Mouse (Mus musculus) T-helper 2 cell (primary cell): ENCODE measurements around the gene Ndufs3.

ENCODE experiments used
- in situ Hi-C: fragments of 300-600 bp; cut with MboI, MseI; formaldehyde crosslinking; loops from one replicate; pipeline ENCODE4 v1.15.1; 2025; ENCODE audit warnings: high pct_unique_total_duplicates

Gene Ndufs3

DNA sequence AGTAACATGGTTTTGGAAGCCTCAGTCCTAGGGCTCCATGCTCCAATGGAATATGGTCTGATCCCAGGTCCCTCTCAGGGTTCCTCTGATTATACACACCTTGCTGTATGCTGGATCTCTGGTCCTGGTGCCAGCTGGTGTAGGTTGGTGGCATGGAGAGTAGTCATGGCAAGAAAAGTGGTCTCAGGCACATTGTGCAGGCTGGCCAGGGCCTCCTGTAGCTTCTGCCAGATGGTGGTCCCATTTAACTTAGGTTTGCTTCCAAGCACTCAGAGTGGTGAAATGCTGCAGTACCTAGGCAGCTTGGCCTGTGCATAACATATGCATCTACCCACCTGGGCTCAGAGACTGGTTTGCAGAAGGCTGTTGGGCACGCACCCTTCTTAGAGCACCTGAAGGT lies 54.2 kb downstream of the Ndufs3 start:
- in situ Hi-C loops, result no loop called here

DNA sequence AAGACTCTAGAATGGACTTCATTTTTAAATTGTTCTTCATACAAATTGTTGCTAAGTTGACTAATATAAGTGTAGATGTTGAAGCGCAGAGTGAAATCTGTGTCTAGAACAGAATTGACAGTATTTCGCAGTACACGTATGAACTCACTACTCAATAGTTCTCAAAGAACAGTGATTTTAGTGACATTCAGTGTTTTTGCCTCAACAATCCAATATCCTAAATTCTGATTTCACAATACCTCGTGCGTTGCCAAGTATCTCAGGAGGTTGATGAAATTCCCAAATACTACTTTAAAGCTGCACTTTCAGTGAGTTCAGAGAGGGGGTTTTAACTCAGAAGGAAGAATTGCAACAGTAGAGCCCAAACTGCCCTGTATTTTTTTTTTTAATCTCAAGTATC lies 56.3 kb downstream of the Ndufs3 start:
- in situ Hi-C loops, result no loop called here

DNA sequence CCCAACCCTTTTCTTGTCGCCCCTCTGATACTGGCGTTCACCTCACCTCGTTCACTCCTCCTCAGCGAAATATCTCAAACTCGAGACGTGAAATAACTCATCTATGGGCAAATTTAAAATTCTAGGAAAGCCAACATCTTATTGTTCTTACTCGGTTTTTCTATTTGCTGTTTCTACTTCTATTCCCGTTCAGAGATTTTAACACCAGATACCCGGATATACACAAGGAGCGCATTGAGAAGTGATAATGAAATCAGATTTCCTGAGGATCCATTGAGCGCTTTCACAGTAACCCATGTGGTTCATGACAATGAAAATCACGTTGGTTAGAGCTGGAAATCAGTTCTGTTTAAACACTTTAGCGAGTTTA lies 57.0 kb downstream of the Ndufs3 start:
- in situ Hi-C loops, result no loop called here

DNA sequence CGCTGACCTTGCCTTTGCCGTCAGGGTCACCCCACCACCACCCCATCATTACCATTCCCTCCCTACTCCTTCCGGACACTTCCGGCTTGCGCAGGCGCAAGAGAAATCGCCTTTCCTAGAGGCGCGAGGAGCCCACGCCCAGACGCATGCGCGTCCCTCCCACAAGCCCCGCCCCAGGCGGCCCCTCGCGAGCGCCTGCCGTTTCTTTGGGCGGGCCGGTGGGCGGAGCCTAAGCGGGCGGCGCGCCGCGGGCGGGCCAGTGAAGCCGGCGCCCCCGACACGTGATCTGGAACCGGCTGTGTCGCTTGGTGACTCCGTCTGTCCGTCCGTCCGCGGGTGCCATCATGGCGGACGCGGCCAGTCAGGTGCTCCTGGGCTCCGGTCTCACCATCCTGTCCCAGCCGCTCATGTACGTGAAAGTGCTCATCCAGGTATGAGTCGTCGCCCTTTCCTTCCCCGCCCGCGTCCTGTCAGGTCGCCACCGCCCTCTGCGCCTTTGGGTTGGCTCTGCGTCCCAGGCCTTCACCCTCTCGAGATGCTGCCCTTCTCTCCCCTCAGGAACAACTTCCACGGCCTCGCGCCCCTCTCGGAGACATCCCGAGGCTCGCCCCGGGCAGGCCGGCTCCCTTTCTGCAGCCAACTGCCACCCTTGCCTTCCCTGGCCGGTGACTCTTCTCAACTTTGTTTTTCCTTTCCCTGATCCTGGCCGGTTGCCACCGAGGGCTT lies 57.5 kb downstream of the Ndufs3 start, which contains the start of gene Mtch2:
TSS of gene Mtch2 (plus strand) at position 201 of the 726 bp plus-strand sequence.
- in situ Hi-C loops, result no loop called here

DNA sequence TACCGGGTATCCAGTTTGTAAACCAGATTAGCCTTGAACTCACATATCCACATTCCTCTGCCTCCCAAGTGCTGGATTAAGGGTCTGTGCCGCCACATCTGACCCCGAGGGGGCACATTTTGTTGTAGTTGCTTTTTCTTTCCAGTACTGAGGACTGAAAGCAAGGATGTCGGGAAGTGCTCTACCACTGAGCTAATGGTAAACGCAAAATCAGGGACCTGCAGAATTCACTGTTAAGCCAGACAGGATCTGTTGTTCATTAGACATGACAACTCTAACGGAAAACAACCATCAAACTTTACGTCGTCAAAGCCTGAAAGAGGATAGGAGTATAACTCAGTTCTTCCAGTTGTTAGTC lies 58.1 kb downstream of the Ndufs3 start:
- in situ Hi-C loops, result no loop called here

DNA sequence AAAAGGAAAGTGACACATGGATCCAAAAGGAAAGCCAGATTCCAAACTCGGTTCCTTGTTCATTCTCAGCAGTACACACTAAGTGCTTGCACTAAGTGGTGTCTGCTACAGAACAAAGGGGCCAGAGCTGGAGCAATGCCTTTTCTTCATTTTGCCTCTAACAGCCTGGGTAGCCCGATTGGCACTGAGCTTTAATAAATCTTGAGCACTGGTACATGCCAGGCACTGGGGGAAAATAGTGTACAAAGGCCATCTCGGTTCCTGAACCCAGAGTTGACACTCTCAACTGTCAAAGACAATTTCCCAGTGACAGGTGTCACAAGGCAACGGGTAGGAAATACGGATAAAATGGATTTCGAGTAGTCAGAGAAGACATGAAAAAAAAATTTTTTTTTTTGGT lies 58.5 kb downstream of the Ndufs3 start:
- in situ Hi-C loops, result no loop called here

DNA sequence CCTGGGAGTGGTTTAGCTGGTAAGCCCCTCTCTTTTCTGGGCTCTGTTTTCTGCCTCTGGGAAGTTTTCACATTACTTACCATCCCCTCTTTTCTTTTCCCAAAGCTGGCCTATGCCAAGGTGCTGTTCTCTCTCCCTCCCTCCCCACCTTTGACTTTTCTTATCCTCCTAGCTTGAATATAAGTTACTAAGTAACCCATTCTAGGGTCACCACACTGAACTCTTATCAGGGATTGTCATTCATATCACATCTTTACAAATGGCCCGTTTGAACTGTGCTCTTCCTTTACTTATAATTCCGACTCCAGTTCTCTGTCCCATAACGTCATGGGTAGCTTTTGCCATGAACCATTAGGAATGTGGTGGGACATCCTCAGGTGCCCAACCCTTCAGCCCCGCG lies 59.4 kb downstream of the Ndufs3 start:
- in situ Hi-C loops, result no loop called here
